Mouse (Mus musculus) hindbrain, embryonic 11.5 days (tissue): ENCODE results near the gene Arhgap29. TPM values are rescaled to one million over a fixed set of nuclear protein-coding genes. Genes with fewer than 3 reads are reported as not detected.

ENCODE experiments used
- ATAC-seq: fragments of 200-750 bp; cut with Nextera tagmentation; 2 replicates; pipeline ENCODE4 v1.8.0; 2017; ENCODE audit warnings: mild to moderate bottlenecking, moderate TSS enrichment, moderate library complexity; ENCODE audit not compliant: low FRiP score
- DNase-seq: peaks from one replicate; pipeline ENCODE4 v3.0.0-alpha.2; 2015; ENCODE audit warnings: low spot score
- H3K27ac ChIP-seq: fragments of 300-500 bp; sonication (generic); 2 replicates; pipeline ENCODE4 v1.5.1; 2014; ENCODE audit warnings: mild to moderate bottlenecking, low read depth, low read length
- H3K27me3 ChIP-seq: fragments of 300-500 bp; sonication (generic); 2 replicates; pipeline ENCODE4 v1.6.1; 2014; ENCODE audit warnings: mild to moderate bottlenecking, low read length, moderate library complexity, mixed read lengths; ENCODE audit not compliant: control insufficient read depth, insufficient read depth
- H3K36me3 ChIP-seq: fragments of 300-500 bp; sonication (generic); 2 replicates; pipeline ENCODE4 v1.6.1; 2014; ENCODE audit warnings: mild to moderate bottlenecking, low read length, moderate library complexity, mixed read lengths; ENCODE audit not compliant: control insufficient read depth, insufficient read depth
- H3K4me1 ChIP-seq: fragments of 300-500 bp; sonication (generic); replicated peaks from 2 replicates; pipeline ENCODE4 v1.6.1; 2014; ENCODE audit warnings: low read length, mixed read lengths; ENCODE audit not compliant: control insufficient read depth, insufficient read depth
- H3K4me2 ChIP-seq: fragments of 300-500 bp; sonication (generic); replicated peaks from 2 replicates; pipeline ENCODE4 v1.6.1; 2014; ENCODE audit warnings: mild to moderate bottlenecking, low read depth, low read length
- H3K4me3 ChIP-seq: fragments of 300-500 bp; sonication (generic); 2 replicates; pipeline ENCODE4 v1.5.1; 2014; ENCODE audit warnings: low read depth, low read length
- H3K9ac ChIP-seq: fragments of 300-500 bp; sonication (generic); 2 replicates; pipeline ENCODE4 v1.6.1; 2014; ENCODE audit warnings: low read depth, low read length
- H3K9me3 ChIP-seq: fragments of 300-500 bp; sonication (generic); 2 replicates; pipeline ENCODE4 v1.6.1; 2016; ENCODE audit warnings: low read length; ENCODE audit not compliant: control insufficient read depth
- WGBS: fragments of 180-500 bp; shearing (Covaris S2); extraction: QIAGEN DNeasy Blood & Tissue Kit; methylation state at CpG from one replicate; pipeline ENCODE4 v1.1.7; 2014; 5-methylcytosine and 5-hydroxymethylcytosine counted together
- polyA plus RNA-seq: library from polyadenylated mRNA; unstranded; fragments of >200 nt; fragmentation: Nextera tagmentation; extraction: Ambion mirVana; gene quantifications from 2 replicates; pipeline ENCODE4 v1.2.1, GENCODE M21; 2014

Gene Arhgap29
- polyA plus RNA-seq, 1 experiment from 2014 or later, result 36.1 TPM

GRCm38 (mm10) chr3:121937036-121937435, 15.3 kb upstream of the Arhgap29 start:
- Histone ChIP-seq H3K36me3 (no peaks in the 10 kb centered on the region), H3K4me1 (no peaks in the 10 kb centered on the region), H3K4me3 (no peak overlapping the region), H3K9me3 (no peaks in the 10 kb centered on the region), H3K27me3 (no peaks in the 10 kb centered on the region), H3K27ac (no peak overlapping the region), H3K9ac (no peak overlapping the region), H3K4me2 (no peak overlapping the region)
- DNase-seq (no peak), ATAC-seq (no peak)
- 96% methylated on average over 6 of the region's 6 CpGs for WGBS

GRCm38 (mm10) chr3:121939658-121940057, 12.7 kb upstream of the Arhgap29 start:
- Histone ChIP-seq H3K27ac (no peak overlapping the region), H3K9ac (no peak overlapping the region), H3K9me3 (no peaks in the 10 kb centered on the region), H3K4me2 (no peak overlapping the region), H3K27me3 (no peaks in the 10 kb centered on the region), H3K4me1 (no peaks in the 10 kb centered on the region), H3K36me3 (no peaks in the 10 kb centered on the region), H3K4me3 (no peak overlapping the region)
- ATAC-seq, result no peak
- DNase-seq, result no peak
- 54% methylated on average over 1 of the region's 1 CpGs for WGBS

GRCm38 (mm10) chr3:121940094-121940889, 12.0 kb upstream of the Arhgap29 start:
- Histone ChIP-seq H3K4me1 (no peaks in the 10 kb centered on the region), H3K9ac (no peak overlapping the region), H3K27me3 (no peaks in the 10 kb centered on the region), H3K27ac (no peak overlapping the region), H3K9me3 (no peaks in the 10 kb centered on the region), H3K4me2 (no peak overlapping the region), H3K36me3 (no peaks in the 10 kb centered on the region), H3K4me3 (no peak overlapping the region)
- no peak for ATAC-seq
- 85% methylated on average over 8 of the region's 8 CpGs for whole genome bisulfite sequencing
- DNase-seq, result no peak

- H3K9ac ChIP-seq, result no peak overlapping the region
- ATAC-seq (no peak), DNase-seq (no peak)
- H3K9me3 ChIP-seq, result no peaks in the 10 kb centered on the region
- no peaks in the 10 kb centered on the region for H3K27me3 ChIP-seq
- WGBS, result 95% methylated on average over 11 of the region's 11 CpGs
- no peaks in the 10 kb centered on the region for H3K36me3 ChIP-seq
- H3K4me1 ChIP-seq, result no peaks in the 10 kb centered on the region
- H3K4me2 ChIP-seq, result no peak overlapping the region
- H3K27ac ChIP-seq, result no peak overlapping the region
- H3K4me3 ChIP-seq, result no peak overlapping the region
Measured at GRCm38 (mm10) chr3:121941204-121941745, 11.1 kb upstream of the Arhgap29 start.

- no peak overlapping the region for H3K4me2 ChIP-seq
- H3K4me3 ChIP-seq, result no peak overlapping the region
- H3K4me1 ChIP-seq, result no peaks in the 10 kb centered on the region
- no peak overlapping the region for H3K9ac ChIP-seq
- H3K9me3 ChIP-seq, result no peaks in the 10 kb centered on the region
- no peak for ATAC-seq
- 75% methylated on average over 2 of the region's 2 CpGs for WGBS
- no peaks in the 10 kb centered on the region for H3K36me3 ChIP-seq
- no peak overlapping the region for H3K27ac ChIP-seq
- no peaks in the 10 kb centered on the region for H3K27me3 ChIP-seq
- no peak for DNase-seq
Measured at GRCm38 (mm10) chr3:121945957-121946356, 6.4 kb upstream of the Arhgap29 start.

- ATAC-seq (no peak), DNase-seq (no peak)
- Histone ChIP-seq H3K27me3 (no peaks in the 10 kb centered on the region), H3K9ac (no peak overlapping the region), H3K9me3 (no peaks in the 10 kb centered on the region), H3K4me2 (no peak overlapping the region), H3K4me1 (no peaks in the 10 kb centered on the region), H3K36me3 (no peaks in the 10 kb centered on the region), H3K27ac (no peak overlapping the region), H3K4me3 (no peak overlapping the region)
Measured at GRCm38 (mm10) chr3:121946765-121947164, 5.6 kb upstream of the Arhgap29 start.

- H3K4me3 ChIP-seq, result no peak overlapping the region
- H3K4me2 ChIP-seq, result no peak overlapping the region
- H3K27me3 ChIP-seq, result peaks cover 9% of the 10 kb centered on the region
- no peak overlapping the region for H3K9ac ChIP-seq
- H3K4me1 ChIP-seq, result no peaks in the 10 kb centered on the region
- 52% methylated on average over 6 of the region's 6 CpGs for WGBS
- no peaks in the 10 kb centered on the region for H3K36me3 ChIP-seq
- ATAC-seq (no peak), DNase-seq (no peak)
- no peak overlapping the region for H3K27ac ChIP-seq
- H3K9me3 ChIP-seq, result no peaks in the 10 kb centered on the region
Measured at GRCm38 (mm10) chr3:121950139-121950538, 2.2 kb upstream of the Arhgap29 start.

GRCm38 (mm10) chr3:121951116-121951515, 1.2 kb upstream of the Arhgap29 start:
- Histone ChIP-seq H3K27ac (no peak overlapping the region), H3K27me3 (peaks cover 9% of the 10 kb centered on the region), H3K9ac (no peak overlapping the region), H3K4me2 (no peak overlapping the region), H3K9me3 (no peaks in the 10 kb centered on the region), H3K36me3 (no peaks in the 10 kb centered on the region), H3K4me3 (no peak overlapping the region), H3K4me1 (no peaks in the 10 kb centered on the region)
- DNase-seq (no peak), ATAC-seq (no peak)
- WGBS, result 88% methylated on average over 2 of the region's 2 CpGs

GRCm38 (mm10) chr3:121953049-121953432, 700 bp downstream of the Arhgap29 start:
- DNase-seq, result peak; percentile 81
- 1% methylated on average over 28 of the region's 44 CpGs for WGBS
- ATAC-seq, result peak; percentile 94
- H3K9me3 ChIP-seq, result no peaks in the 10 kb centered on the region
- H3K27ac ChIP-seq, result no peak overlapping the region
- no peaks in the 10 kb centered on the region for H3K4me1 ChIP-seq
- H3K4me2 ChIP-seq, result peak overlapping the region; percentile 89
- no peaks in the 10 kb centered on the region for H3K36me3 ChIP-seq
- H3K9ac ChIP-seq, result peak overlapping the region; percentile 54
- peaks cover 9% of the 10 kb centered on the region for H3K27me3 ChIP-seq
- peak overlapping the region; percentile 56 for H3K4me3 ChIP-seq
